Mouse (Mus musculus): Measurements from ENCODE around the gene Selenbp2.
"Not testable (repeated sequence)": the region's sequence is repeated elsewhere in the genome, so short reads cannot be mapped to it uniquely, and the experiment has no call there.

Gene Selenbp2

GRCm38 (mm10) chr3:94693329-94693825 lies at the start of gene Selenbp2:
TSS of gene Selenbp2 (plus strand) at chr3:94693556.
- ChIA-PET CTCF (no interaction called here), POLR2A (interaction anchor here in 1 of 4 experiments (0.5 kb wide), 1 partner anchor 34 kb away, joined by 6 read pairs; no protein-coding TSS in a partner anchor)

GRCm38 (mm10) chr3:94648755-94649590 lies 44.4 kb upstream of the Selenbp2 start:
- ChIA-PET POLR2A (interaction anchor here in 3 of 4 experiments (0.6 to 3.3 kb wide), 7 partner anchors 9 to 205 kb away, joined by 3 to 23 read pairs (median 4); partner anchors contain the start of genes Tuft1 (in 2 of the 3), Mrpl9 (in 1 of the 3) and Oaz3 (in 1 of the 3)), CTCF (no interaction called here)

GRCm38 (mm10) chr3:94650409-94650808 lies 42.9 kb upstream of the Selenbp2 start:
- POLR2A ChIA-PET, result interaction anchor here in 2 of 4 experiments (1.1 to 3.3 kb wide), 2 partner anchors 8 to 70 kb away, joined by 3 to 23 read pairs; partner anchors contain the start of gene Tuft1 (in 1 of the 2)

GRCm38 (mm10) chr3:94653967-94654366 lies 39.4 kb upstream of the Selenbp2 start:
- CTCF ChIA-PET, result not testable (repeated sequence)
- POLR2A ChIA-PET, result interaction anchor here in 2 of 4 experiments (1.3 to 1.8 kb wide), 3 partner anchors 75 to 133 kb away, joined by 3 to 5 read pairs (median 4); partner anchors contain the start of gene Cgn (in 1 of the 2)

More at GRCm38 (mm10) chr3:94650409-94650808, 42.9 kb upstream of the Selenbp2 start:
- CTCF ChIA-PET, result interaction anchor here in 1 of 4 experiments (0.5 kb wide), 1 partner anchor 233 kb away, joined by 3 read pairs; no protein-coding TSS in a partner anchor

- ChIA-PET POLR2A (interaction anchor here in 3 of 4 experiments (0.6 to 3.1 kb wide), 20 partner anchors 9 to 358 kb away, joined by 3 to 72 read pairs (median 4); partner anchors contain the start of genes Cgn (in 1 of the 3), Mrpl9 (in 1 of the 3), Oaz3 (in 1 of the 3) and Pogz (in 1 of the 3)), CTCF (interaction anchor here in 2 of 4 experiments (0.6 to 0.7 kb wide), 2 partner anchors 99 to 1165 kb away, joined by 3 to 6 read pairs; no protein-coding TSS in a partner anchor)
These were observed 35.3 kb upstream of the Selenbp2 start for GRCm38 (mm10) chr3:94657852-94658739.

- CTCF ChIA-PET, result not testable (repeated sequence)
- POLR2A ChIA-PET, result interaction anchor here in 3 of 4 experiments (0.6 to 3.1 kb wide), 13 partner anchors 9 to 357 kb away, joined by 3 to 72 read pairs (median 4); partner anchors contain the start of genes Cgn (in 1 of the 3), Mrpl9 (in 1 of the 3), Oaz3 (in 1 of the 3) and Pogz (in 1 of the 3)
These were observed 34.6 kb upstream of the Selenbp2 start, which contains the start of gene Tuft1 for GRCm38 (mm10) chr3:94658740-94659095. TSS of gene Tuft1 (minus strand) at chr3:94658872.

GRCm38 (mm10) chr3:94659142-94659748 lies 34.1 kb upstream of the Selenbp2 start:
- POLR2A ChIA-PET, result interaction anchor here (0.7 to 3.1 kb wide), 15 partner anchors 10 to 1974 kb away, joined by 3 to 72 read pairs (median 4); partner anchors contain the start of gene Pogz (in 1 of the 4)
- CTCF ChIA-PET, result interaction anchor here in 1 of 4 experiments (0.7 kb wide), 1 partner anchor 58 kb away, joined by 3 read pairs; no protein-coding TSS in a partner anchor

- POLR2A ChIA-PET, CTCF ChIA-PET: not testable (repeated sequence)
These were observed 32.5 kb upstream of the Selenbp2 start for GRCm38 (mm10) chr3:94660841-94661240.

- POLR2A ChIA-PET, result not testable (repeated sequence)
- CTCF ChIA-PET, result interaction anchor here in 2 of 4 experiments (0.6 kb wide), 2 partner anchors 63 to 301 kb away, joined by 3 to 7 read pairs; no protein-coding TSS in a partner anchor
These were observed 28.1 kb upstream of the Selenbp2 start for GRCm38 (mm10) chr3:94665060-94665802.

GRCm38 (mm10) chr3:94665896-94666295 lies 27.5 kb upstream of the Selenbp2 start:
- POLR2A ChIA-PET, CTCF ChIA-PET: not testable (repeated sequence)

- CTCF ChIA-PET, POLR2A ChIA-PET: not testable (repeated sequence)
These were observed 18.3 kb upstream of the Selenbp2 start for GRCm38 (mm10) chr3:94675101-94675500.

- ChIA-PET CTCF (no interaction called here), POLR2A (no interaction called here)
These were observed 14.0 kb upstream of the Selenbp2 start for GRCm38 (mm10) chr3:94679351-94679841.

- CTCF ChIA-PET, POLR2A ChIA-PET: not testable (repeated sequence)
These were observed 13.3 kb upstream of the Selenbp2 start for GRCm38 (mm10) chr3:94680032-94680431.

GRCm38 (mm10) chr3:94680783-94681182 lies 12.6 kb upstream of the Selenbp2 start:
- CTCF ChIA-PET, result no interaction called here
- POLR2A ChIA-PET, result no interaction called here

GRCm38 (mm10) chr3:94683646-94684045 lies 9.7 kb upstream of the Selenbp2 start:
- POLR2A ChIA-PET, result no interaction called here
- CTCF ChIA-PET, result no interaction called here

GRCm38 (mm10) chr3:94685989-94686772 lies 7.2 kb upstream of the Selenbp2 start:
- POLR2A ChIA-PET, result interaction anchor here in 1 of 4 experiments (0.9 kb wide), 1 partner anchor 28 kb away, joined by 3 read pairs; no protein-coding TSS in a partner anchor
- CTCF ChIA-PET, result not testable (repeated sequence)

GRCm38 (mm10) chr3:94688698-94689097 lies 4.7 kb upstream of the Selenbp2 start:
- CTCF ChIA-PET, POLR2A ChIA-PET: not testable (repeated sequence)

All from embryonic stem cell, embryonic (primary cell).